Mouse (Mus musculus): Measurements from ENCODE around the gene Timm10b.

- TF ChIP-seq CTCF (IDR thresholded peaks at IDR 0.05; ENCODE audit: borderline replicate concordance, insufficient read depth, low read length): no peak
- TF ChIP-seq POLR2A (IDR thresholded peaks at IDR 0.05; ENCODE audit: low read depth, low read length): no peak
These were observed 1.0 kb downstream of the Timm10b start for GRCm38 (mm10) chr7:105640894-105641255.

Measured in embryonic fibroblast, embryonic 13.5 days (primary cell).